Mouse (Mus musculus) lung, postnatal 0 days (tissue): Measurements from ENCODE around the gene Prtg.

Source experiments
- CTCF ChIP-seq: IDR thresholded peaks from 2 replicates; pipeline ENCODE4 v1.5.1; 2016; ENCODE audit warnings: antibody characterized with exemption, mild to moderate bottlenecking
- EP300 ChIP-seq: IDR thresholded peaks from 2 replicates; pipeline ENCODE4 v1.6.1; 2016; ENCODE audit warnings: antibody characterized with exemption, mild to moderate bottlenecking, control low read depth

- no peak for TF ChIP-seq CTCF
- no peak for TF ChIP-seq EP300
Measured at GRCm38 (mm10) chr9:72867434-72867833, 60.8 kb downstream of the Prtg start.
